Comparison of ENCODE assay signal across 8 mouse cellular contexts in genomic region chr14:23400777-23401469, GRCm38 (mm10).
DNase-seq lines count a peak whose midpoint lies in the region; ATAC-seq lines count a peak whose summit lies in the region.
"Had no signal": no experiment of that assay in that cellular context is flagged by ENCODE, and none has a peak within 500 bp of the region (broad histone marks: within the 10 kb centered on the region; RNA-seq: fewer than 3 reads in every experiment).

No protein-coding gene starts in this region.

- WGBS in lung, embryonic 15.5 days = 10% methylated on average over 6 of the region's 6 CpGs

- peak; percentile 77; the same call in 1 of the 2 replicates for ATAC-seq in lung, embryonic 15.5 days (ENCODE audit: borderline replicate concordance, extremely low read depth, low FRiP score, low TSS enrichment)

- H3K9ac ChIP-seq in lung, embryonic 15.5 days = no peak overlapping the region
- H3K9ac ChIP-seq: heart, embryonic 13.5 days had no signal

- H3K27ac ChIP-seq in lung, embryonic 15.5 days = 0 out of 2 replicates have a peak overlapping the region, but pooled peaks have one; percentile 22
- H3K27ac ChIP-seq: heart, embryonic 13.5 days had no signal

- H3K4me3 ChIP-seq in lung, embryonic 15.5 days = no peak overlapping the region
- H3K4me3 ChIP-seq: heart, embryonic 13.5 days had no signal

- no peaks in the 10 kb centered on the region for H3K9me3 ChIP-seq in lung, embryonic 15.5 days
- H3K9me3 ChIP-seq: heart, embryonic 13.5 days had no signal

- no peaks in the 10 kb centered on the region for H3K27me3 ChIP-seq in lung, embryonic 15.5 days
- H3K27me3 ChIP-seq: heart, embryonic 13.5 days had no signal

- no peaks in the 10 kb centered on the region for H3K36me3 ChIP-seq in lung, embryonic 15.5 days
- H3K36me3 ChIP-seq: heart, embryonic 13.5 days had no signal

- DNase-seq in CD8-positive naive resting alpha-beta T cell, adult 2 months (ENCODE audit: low read depth in 2 of 2, low spot score in 2 of 2) = peak; percentile 13 to 14
- DNase-seq in R1 (ENCODE audit: low read depth, low spot score) = peak; percentile 77
- DNase-seq in embryo, embryonic 11 days = peak; percentile 85
- peak; percentile 54 to 72 for DNase-seq in heart, postnatal 10 days
- DNase-seq in kidney, postnatal 14 days = peak; percentile 73
- peak; percentile 60 for DNase-seq in retina, postnatal 7 days (ENCODE audit: low read depth, low spot score)

- no peak overlapping the region for H3K4me2 ChIP-seq in lung, embryonic 15.5 days
- H3K4me2 ChIP-seq: heart, embryonic 13.5 days had no signal

- intact Hi-C loops in heart, postnatal 10 days (cut with DNase I) = loop anchor here (1.0 to 5.0 kb wide), 5 partner anchors 134 to 1414 kb away; partner anchors contain the start of gene Zfp503

- H3K4me1 ChIP-seq in lung, embryonic 15.5 days = no peaks in the 10 kb centered on the region
- H3K4me1 ChIP-seq: heart, embryonic 13.5 days had no signal

Comparison
In these comparisons a context has a peak if more than half of its experiments do, and no peak if none do; other contexts are left out.
1. DNase-seq: peak in every context shown above with its lines; median percentile 85 in embryo, embryonic 11 days; 77 in R1; 73 in kidney, postnatal 14 days; 63 in heart, postnatal 10 days; 60 in retina, postnatal 7 days; 14 in CD8-positive naive resting alpha-beta T cell, adult 2 months.